Mouse (Mus musculus) forebrain, embryonic 11.5 days (tissue): ENCODE measurements around the gene Fcna. TPM values are rescaled to one million over a fixed set of nuclear protein-coding genes. Genes with fewer than 3 reads are reported as not detected.

Experiments
- ATAC-seq: fragments of 200-750 bp; cut with Nextera tagmentation; replicated peaks from 2 replicates; pipeline ENCODE4 v1.8.0; 2017; ENCODE audit warnings: moderate TSS enrichment; ENCODE audit not compliant: low FRiP score
- DNase-seq: peaks from one replicate; pipeline ENCODE4 v3.0.0-alpha.2; 2017; ENCODE audit warnings: low spot score
- H3K27ac ChIP-seq: fragments of 300-500 bp; sonication (generic); 2 replicates; pipeline ENCODE4 v1.5.1; 2014; ENCODE audit warnings: low read depth, low read length
- H3K27me3 ChIP-seq: fragments of 300-500 bp; sonication (generic); 2 replicates; pipeline ENCODE4 v1.6.1; 2014; ENCODE audit warnings: mild to moderate bottlenecking, low read length, mixed read lengths; ENCODE audit not compliant: control insufficient read depth, insufficient read depth
- H3K36me3 ChIP-seq: fragments of 300-500 bp; sonication (generic); 2 replicates; pipeline ENCODE4 v1.6.1; 2014; ENCODE audit warnings: mild to moderate bottlenecking, low read length, moderate library complexity, mixed read lengths; ENCODE audit not compliant: control insufficient read depth, insufficient read depth
- H3K4me1 ChIP-seq: fragments of 300-500 bp; sonication (generic); replicated peaks from 2 replicates; pipeline ENCODE4 v1.6.1; 2014; ENCODE audit warnings: low read length, mixed read lengths; ENCODE audit not compliant: control insufficient read depth, insufficient read depth
- H3K4me2 ChIP-seq: fragments of 300-500 bp; sonication (generic); 2 replicates; pipeline ENCODE4 v1.6.1; 2014; ENCODE audit warnings: low read depth, mild to moderate bottlenecking, low read length, moderate library complexity, mixed read lengths; ENCODE audit not compliant: severe bottlenecking
- H3K4me3 ChIP-seq: fragments of 300-500 bp; sonication (generic); 2 replicates; pipeline ENCODE4 v1.5.1; 2014; ENCODE audit warnings: low read depth, low read length
- H3K9ac ChIP-seq: fragments of 300-500 bp; sonication (generic); 2 replicates; pipeline ENCODE4 v1.6.1; 2014; ENCODE audit warnings: low read length
- H3K9me3 ChIP-seq: fragments of 300-500 bp; sonication (generic); 2 replicates; pipeline ENCODE4 v1.6.1; 2016; ENCODE audit warnings: low read length, mixed read lengths; ENCODE audit not compliant: control insufficient read depth
- WGBS: fragments of 180-500 bp; shearing (Covaris S2); extraction: QIAGEN DNeasy Blood & Tissue Kit; methylation state at CpG from one replicate; pipeline ENCODE4 v1.1.7; 2014; 5-methylcytosine and 5-hydroxymethylcytosine counted together
- polyA plus RNA-seq: library from polyadenylated mRNA; unstranded; fragments of >200 nt; fragmentation: Nextera tagmentation; extraction: Ambion mirVana; gene quantifications from 2 replicates; pipeline ENCODE4 v1.2.1, GENCODE M21; 2014

Fcna gene
- polyA plus RNA-seq, 1 experiment from 2014 or later: 0.95 TPM

DNA sequence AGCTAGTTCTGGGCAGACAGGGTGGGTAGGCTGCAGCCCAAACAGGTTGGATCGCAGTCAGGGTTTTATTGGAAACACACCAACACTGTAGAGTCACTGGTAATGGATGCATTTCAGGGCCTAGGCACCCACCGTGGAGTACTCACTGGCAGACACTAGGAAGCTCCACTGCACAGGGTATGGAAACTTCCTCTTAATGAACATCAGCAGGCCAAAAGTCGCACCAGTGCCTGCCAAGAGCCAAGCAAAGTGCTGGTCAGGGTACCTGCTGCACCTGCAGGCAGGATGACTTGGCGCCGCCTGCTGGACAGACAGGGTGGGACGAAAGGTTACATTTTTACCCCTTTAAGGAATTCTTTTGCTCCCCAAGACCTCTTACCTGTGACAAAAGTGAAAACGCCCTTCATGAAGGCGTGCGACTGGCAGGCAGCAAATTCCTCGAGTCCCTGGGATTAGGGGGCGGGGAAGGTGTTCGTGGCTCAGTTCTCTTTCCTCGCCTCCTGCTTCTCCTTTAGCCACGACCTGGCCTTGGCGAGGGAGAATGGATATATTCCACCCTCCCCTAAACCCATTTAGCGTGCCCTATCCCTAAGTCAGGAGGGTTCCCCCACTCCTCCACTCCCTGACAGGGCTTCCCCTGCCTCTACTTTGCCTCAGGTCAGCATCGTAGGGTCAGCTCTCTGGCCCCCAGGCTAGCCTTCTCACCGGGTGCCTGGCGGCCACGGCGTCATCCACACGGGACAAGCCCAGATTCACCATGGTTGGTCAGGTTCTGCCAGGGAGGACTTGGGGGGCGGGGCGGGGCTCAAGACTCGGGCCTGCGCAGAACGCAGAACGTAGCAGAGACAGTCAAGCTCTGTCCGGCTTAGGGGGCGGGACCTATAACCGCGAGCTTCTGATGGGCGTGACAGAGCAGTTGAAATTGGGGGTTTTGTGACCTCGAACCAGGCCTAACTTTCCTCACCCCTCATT is 6.3 kb downstream of the Fcna start, which contains the start of gene Tmem141:
Gene Tmem141, minus strand, starts transcription at position 777 of the 972 bp plus-strand sequence.
- Histone ChIP-seq H3K9ac (peak within 1 kb of the TSS; percentile 62), H3K36me3 (no peaks in the 10 kb centered on the region), H3K4me3 (peak within 1 kb of the TSS; percentile 38), H3K27me3 (peaks cover 7% of the 10 kb centered on the region), H3K27ac (no peak within 1 kb of the TSS), H3K9me3 (no peaks in the 10 kb centered on the region), H3K4me2 (peak within 1 kb of the TSS; percentile 72), H3K4me1 (no peaks in the 10 kb centered on the region; the same call in 1 of the 2 replicates)
- DNase-seq (peak; percentile 88), ATAC-seq (peak; percentile 92)
- WGBS: 5% methylated on average over 34 of the region's 34 CpGs

DNA sequence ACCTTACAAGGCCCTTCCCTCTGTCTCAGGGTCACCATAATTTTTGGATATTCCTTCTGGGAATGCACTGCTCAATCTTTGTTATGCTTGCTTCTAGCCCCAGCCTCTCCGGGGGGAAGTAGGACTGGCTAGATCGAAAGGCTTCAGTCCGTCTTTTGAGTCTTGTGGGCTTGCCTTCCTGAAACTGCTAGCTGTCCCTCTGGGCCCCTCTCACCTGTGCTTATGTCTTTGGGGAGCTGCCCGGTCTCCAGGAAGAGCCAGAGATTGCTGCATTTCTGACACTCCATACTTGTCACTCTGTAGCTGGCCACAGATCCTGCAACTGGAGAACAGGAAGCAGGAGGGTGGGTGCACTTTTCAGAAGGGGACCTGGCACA is 7.0 kb downstream of the Fcna start:
- H3K36me3 ChIP-seq: no peaks in the 10 kb centered on the region
- no peak; the same call in 1 of the 2 replicates for ATAC-seq
- H3K9me3 ChIP-seq: no peaks in the 10 kb centered on the region
- 88% methylated on average over 4 of the region's 4 CpGs for WGBS
- H3K27me3 ChIP-seq: peaks cover 14% of the 10 kb centered on the region
- DNase-seq: no peak
- H3K4me3 ChIP-seq: no peak overlapping the region
- H3K4me1 ChIP-seq: no peaks in the 10 kb centered on the region; the same call in 1 of the 2 replicates
- no peak overlapping the region for H3K4me2 ChIP-seq
- H3K9ac ChIP-seq: no peak overlapping the region
- no peak overlapping the region for H3K27ac ChIP-seq

DNA sequence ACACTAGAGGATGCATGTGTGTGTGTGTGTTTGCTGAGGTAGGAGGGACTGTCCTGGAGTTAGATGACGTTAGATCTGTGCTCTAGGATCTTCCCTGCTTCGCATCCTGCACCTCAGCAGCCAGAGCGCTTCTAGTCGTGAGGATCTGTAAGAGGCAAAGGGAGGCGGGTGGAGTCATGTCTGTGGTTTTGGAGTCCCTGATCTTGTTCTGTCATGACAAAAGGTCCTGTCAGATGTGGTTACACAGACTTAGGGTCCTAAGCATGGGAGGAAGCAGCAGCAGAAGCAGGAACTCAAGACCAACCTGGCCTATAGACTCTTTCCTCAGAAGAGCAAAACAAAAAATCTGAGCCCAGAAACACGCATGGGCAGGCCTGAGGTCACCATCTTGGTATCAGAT is 7.4 kb downstream of the Fcna start:
- H3K36me3 ChIP-seq: no peaks in the 10 kb centered on the region
- ATAC-seq (no peak), DNase-seq (no peak)

DNA sequence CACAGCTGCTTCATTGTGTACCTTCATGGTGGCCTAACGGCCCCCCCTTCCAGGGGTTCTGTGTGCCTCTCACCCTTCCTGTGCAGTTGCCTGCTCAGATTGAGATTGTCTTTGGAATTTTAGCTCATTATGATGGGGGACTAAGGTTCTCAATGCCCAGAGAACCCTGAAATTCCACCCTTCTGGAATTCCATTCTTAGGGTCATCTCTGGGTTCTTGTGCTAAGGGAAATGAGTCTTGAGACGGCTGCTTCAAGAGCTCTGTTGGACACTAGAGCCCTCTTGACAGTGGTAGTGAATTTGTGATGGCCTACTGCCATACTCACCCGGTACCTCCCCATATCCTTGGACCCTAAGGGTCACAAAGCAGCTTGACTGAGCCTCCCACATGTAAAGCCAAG is 10.3 kb downstream of the Fcna start, which contains the start of gene Ccdc183:
Gene Ccdc183, minus strand, starts transcription at position 101 of the 400 bp plus-strand sequence.
- no peak within 1 kb of the TSS for H3K4me2 ChIP-seq
- no peaks in the 10 kb centered on the region for H3K9me3 ChIP-seq
- H3K9ac ChIP-seq: no peak within 1 kb of the TSS
- no peaks in the 10 kb centered on the region for H3K36me3 ChIP-seq
- H3K27ac ChIP-seq: no peak within 1 kb of the TSS
- no peak for ATAC-seq
- DNase-seq: no peak
- peaks cover 22% of the 10 kb centered on the region for H3K27me3 ChIP-seq
- H3K4me1 ChIP-seq: no peaks in the 10 kb centered on the region; the same call in 1 of the 2 replicates
- no peak within 1 kb of the TSS for H3K4me3 ChIP-seq
- WGBS: 77% methylated on average over 3 of the region's 3 CpGs

More for the DNA sequence above, 7.4 kb downstream of the Fcna start:
- Histone ChIP-seq H3K27ac (no peak overlapping the region), H3K4me2 (no peak overlapping the region), H3K27me3 (peaks cover 17% of the 10 kb centered on the region), H3K4me1 (no peaks in the 10 kb centered on the region; the same call in 1 of the 2 replicates), H3K9ac (no peak overlapping the region), H3K9me3 (no peaks in the 10 kb centered on the region), H3K4me3 (no peak overlapping the region)
- WGBS: 85% methylated on average over 6 of the region's 6 CpGs

DNA sequence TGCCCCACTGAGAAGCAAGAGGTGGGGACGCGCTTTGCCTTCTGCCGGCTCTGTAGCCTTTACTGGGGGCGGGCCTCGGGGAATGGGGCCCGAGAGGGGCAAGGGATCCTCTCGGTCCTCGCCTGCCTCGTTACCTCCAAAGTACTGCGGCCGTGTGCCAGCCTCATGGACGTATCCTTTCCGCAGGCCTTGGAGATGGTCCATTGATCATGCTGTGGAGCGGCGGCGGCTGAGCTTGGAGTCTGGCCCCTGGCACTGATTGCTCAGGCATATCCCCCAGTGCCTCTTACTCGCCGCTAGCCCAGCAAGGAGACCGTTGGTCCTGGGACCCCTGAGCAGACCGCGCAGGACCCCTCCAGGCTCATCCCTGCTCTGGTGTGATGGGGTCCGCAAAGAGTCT is 11.4 kb downstream of the Fcna start:
- Histone ChIP-seq H3K27me3 (peaks cover 22% of the 10 kb centered on the region), H3K4me2 (no peak overlapping the region), H3K4me1 (no peaks in the 10 kb centered on the region; the same call in 1 of the 2 replicates), H3K9me3 (no peaks in the 10 kb centered on the region), H3K9ac (no peak overlapping the region), H3K36me3 (no peaks in the 10 kb centered on the region), H3K27ac (no peak overlapping the region), H3K4me3 (no peak overlapping the region)
- WGBS: 22% methylated on average over 21 of the region's 22 CpGs
- DNase-seq: no peak
- ATAC-seq: no peak

DNA sequence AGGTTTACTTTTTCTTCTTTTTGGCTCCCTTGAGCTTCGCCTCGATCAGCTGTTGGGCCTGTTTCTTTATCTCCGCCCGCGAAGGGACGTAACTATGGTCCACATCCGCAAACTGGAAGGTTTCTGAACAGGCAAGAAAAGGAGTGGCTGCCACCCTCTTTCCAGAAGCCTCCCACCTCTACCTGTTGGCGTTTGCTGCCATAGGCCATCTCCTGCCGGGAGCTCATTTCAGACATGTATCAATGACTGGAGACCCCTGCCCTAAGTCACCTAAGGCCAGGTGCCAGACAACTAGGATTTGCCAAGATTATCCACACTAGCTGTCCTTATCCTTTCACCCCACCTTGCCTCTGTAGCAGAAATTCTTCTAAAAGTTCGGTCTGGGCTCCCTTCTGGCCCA is 19.2 kb downstream of the Fcna start:
- Histone ChIP-seq H3K27ac (no peak overlapping the region), H3K27me3 (no peaks in the 10 kb centered on the region; the same call in 1 of the 2 replicates), H3K4me1 (peaks cover 3% of the 10 kb centered on the region; the same call in 1 of the 2 replicates), H3K9me3 (no peaks in the 10 kb centered on the region), H3K36me3 (no peaks in the 10 kb centered on the region), H3K4me3 (peak overlapping the region; percentile 99), H3K9ac (peak overlapping the region; percentile 35; the same call in 1 of the 2 replicates), H3K4me2 (peak overlapping the region; percentile 71)
- ATAC-seq: no peak
- 67% methylated on average over 10 of the region's 10 CpGs for WGBS
- no peak for DNase-seq

DNA sequence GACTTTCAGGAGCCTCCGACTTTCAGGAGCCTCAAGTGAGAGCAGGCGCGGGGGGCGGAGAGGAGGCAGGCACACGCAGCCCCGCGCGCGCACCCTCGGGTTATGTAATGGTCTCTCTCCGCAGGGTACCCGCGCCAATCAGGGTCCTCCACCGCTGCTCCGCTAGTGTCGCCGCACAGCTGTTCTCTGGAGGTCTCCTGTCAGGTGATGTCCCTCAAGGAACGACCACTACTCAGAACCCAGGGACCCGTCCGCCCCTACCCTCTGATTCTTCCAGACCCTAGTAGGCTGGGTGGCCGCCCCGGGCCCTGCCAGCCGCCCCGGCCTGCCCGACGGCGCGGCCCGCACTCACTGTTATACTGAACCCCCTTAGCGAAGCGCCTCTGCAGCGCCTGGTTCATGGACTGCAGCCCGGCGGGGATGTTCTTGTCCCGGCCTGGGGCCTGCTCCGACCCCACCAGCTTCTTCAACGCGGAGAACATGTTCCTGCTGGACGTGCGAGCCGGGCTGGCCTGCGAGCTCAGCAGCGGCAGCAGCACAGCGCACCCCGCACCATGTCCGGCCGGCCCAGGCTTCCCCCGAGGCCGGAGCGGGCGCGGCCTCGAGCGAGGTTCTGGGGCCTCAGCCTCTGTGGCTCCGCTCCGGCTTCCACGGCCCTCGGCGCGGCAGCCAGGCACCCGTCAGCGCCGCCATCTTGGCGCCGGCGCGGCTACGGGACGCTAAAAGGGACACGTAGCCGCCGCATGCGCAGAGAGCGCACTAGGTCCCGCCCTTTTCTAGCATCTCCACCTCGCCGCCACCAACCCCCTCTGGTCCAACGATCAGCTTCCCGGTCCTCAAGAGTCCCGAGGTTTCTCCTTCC is 19.8 kb downstream of the Fcna start, which contains the start of gene Rabl6:
Gene Rabl6, minus strand, starts transcription at position 761 of the 862 bp plus-strand sequence.
- Histone ChIP-seq H3K9me3 (no peaks in the 10 kb centered on the region), H3K36me3 (no peaks in the 10 kb centered on the region), H3K4me3 (peak within 1 kb of the TSS; percentile 99), H3K27ac (peak within 1 kb of the TSS; percentile 85), H3K9ac (peak within 1 kb of the TSS; percentile 96), H3K27me3 (no peaks in the 10 kb centered on the region; the same call in 1 of the 2 replicates), H3K4me2 (peak within 1 kb of the TSS; percentile 71), H3K4me1 (peaks cover 3% of the 10 kb centered on the region; the same call in 1 of the 2 replicates)
- DNase-seq: peak; percentile 91
- WGBS: under 1% methylated on average over 80 of the region's 80 CpGs
- ATAC-seq: peak; percentile 94

DNA sequence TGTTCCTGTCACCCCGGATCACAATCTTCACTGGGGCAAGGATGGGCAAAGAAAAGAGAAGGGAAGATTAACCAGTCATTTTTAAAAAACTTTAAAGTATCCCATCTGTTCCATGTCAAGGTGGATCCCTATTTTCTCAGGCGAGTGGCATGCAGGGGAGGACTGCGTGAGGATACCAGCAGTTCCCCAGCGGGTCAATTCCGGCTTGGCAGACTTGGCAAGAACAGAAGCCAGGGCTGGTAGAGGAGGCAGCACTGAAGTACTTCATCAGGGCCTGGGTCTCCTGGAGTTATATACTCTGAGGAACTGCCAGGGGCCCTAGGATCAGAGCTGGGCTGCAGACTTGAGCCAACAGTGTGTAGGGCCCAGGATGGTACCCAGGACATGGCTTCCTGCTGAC is 25.3 kb downstream of the Fcna start:
- H3K9ac ChIP-seq: no peak overlapping the region
- H3K27me3 ChIP-seq: no peaks in the 10 kb centered on the region
- H3K4me2 ChIP-seq: no peak overlapping the region
- peaks cover 3% of the 10 kb centered on the region for H3K36me3 ChIP-seq
- DNase-seq (no peak), ATAC-seq (no peak)
- 93% methylated on average over 5 of the region's 5 CpGs for WGBS
- no peaks in the 10 kb centered on the region for H3K4me1 ChIP-seq
- H3K9me3 ChIP-seq: no peaks in the 10 kb centered on the region
- no peak overlapping the region for H3K4me3 ChIP-seq
- no peak overlapping the region for H3K27ac ChIP-seq
